Mouse (Mus musculus): Measurements from ENCODE around the gene Olfr1048. TPM values are rescaled to one million over a fixed set of nuclear protein-coding genes. Genes with fewer than 3 reads are reported as not detected.
"Not testable (repeated sequence)": the region's sequence is repeated elsewhere in the genome, so short reads cannot be mapped to it uniquely, and the experiment has no call there.

Olfr1048 gene
- total RNA-seq (2021) (not detected), polyA plus RNA-seq (2012; rRNA removed) (not detected in 2 replicates)
- long read RNA-seq = 0 reads

GRCm38 (mm10) chr2:86240189-86240588 lies at the start of gene Olfr1048:
Gene Olfr1048, minus strand, starts transcription at chr2:86240289.
- DNase-seq = no peak

- not testable (repeated sequence) for DNase-seq
Observed at GRCm38 (mm10) chr2:86278988-86279387, 38.9 kb upstream of the Olfr1048 start, which contains the start of gene Olfr1051. Gene Olfr1051, minus strand, starts transcription at chr2:86279088.

GRCm38 (mm10) chr2:86258228-86258627 lies 18.1 kb upstream of the Olfr1048 start, which contains the start of gene Olfr1049:
Gene Olfr1049, minus strand, starts transcription at chr2:86258328.
- not testable (repeated sequence) for DNase-seq

- no peak for DNase-seq
Observed at GRCm38 (mm10) chr2:86231301-86231700, 8.8 kb downstream of the Olfr1048 start, which contains the start of gene Olfr1047. Gene Olfr1047, minus strand, starts transcription at chr2:86231401.

- DNase-seq = no peak
Observed at GRCm38 (mm10) chr2:86219214-86219613, 20.9 kb downstream of the Olfr1048 start, which contains the start of gene Olfr1046. Gene Olfr1046, minus strand, starts transcription at chr2:86219314.

GRCm38 (mm10) chr2:86202909-86203308 lies 37.2 kb downstream of the Olfr1048 start, which contains the start of gene Olfr1045:
Gene Olfr1045, minus strand, starts transcription at chr2:86203009.
- DNase-seq = no peak

GRCm38 (mm10) chr2:86195863-86196262 lies 44.2 kb downstream of the Olfr1048 start:
- no peak for DNase-seq

GRCm38 (mm10) chr2:86185583-86185982 lies 54.5 kb downstream of the Olfr1048 start, which contains the start of gene Olfr52:
Gene Olfr52, minus strand, starts transcription at chr2:86185683.
- DNase-seq = no peak

Other genes with a start within 250 kb of the Olfr1048 start
- gene Olfr1031, start 250.0 kb downstream of the Olfr1048 start, total RNA-seq (2021) = not detected
- not detected in 2 replicates for gene Olfr1031, start 250.0 kb downstream of the Olfr1048 start, polyA plus RNA-seq (2012; rRNA removed)
- gene Olfr1032, start 234.7 kb downstream of the Olfr1048 start, total RNA-seq (2021) = not detected
- gene Olfr1032, start 234.7 kb downstream of the Olfr1048 start, polyA plus RNA-seq (2012; rRNA removed) = not detected in 2 replicates
- 1 to 10 TPM; 3.4 to 4.4 TPM for gene Olfr1033, start 219.7 kb downstream of the Olfr1048 start, total RNA-seq (2021)
- 0.19 and 0.42 TPM in 2 replicates for gene Olfr1033, start 219.7 kb downstream of the Olfr1048 start, polyA plus RNA-seq (2012; rRNA removed)
- under 1 TPM; 0.10 to 0.52 TPM for gene Olfr1034, start 194.4 kb downstream of the Olfr1048 start, total RNA-seq (2021)
- gene Olfr1034, start 194.4 kb downstream of the Olfr1048 start, polyA plus RNA-seq (2012; rRNA removed) = 0.07 TPM in 2 replicates
- not detected for gene Olfr1036, start 166.3 kb downstream of the Olfr1048 start, total RNA-seq (2021)
- not detected in 2 replicates for gene Olfr1036, start 166.3 kb downstream of the Olfr1048 start, polyA plus RNA-seq (2012; rRNA removed)
- gene Olfr1037, start 152.9 kb downstream of the Olfr1048 start, total RNA-seq (2021) = not detected
- gene Olfr1037, start 152.9 kb downstream of the Olfr1048 start, polyA plus RNA-seq (2012; rRNA removed) = not detected in 2 replicates
- gene Olfr1039, start 104.4 kb downstream of the Olfr1048 start, total RNA-seq (2021) = not detected
- gene Olfr1039, start 104.4 kb downstream of the Olfr1048 start, polyA plus RNA-seq (2012; rRNA removed) = not detected in 2 replicates
- gene Olfr1040, start 93.6 kb downstream of the Olfr1048 start, total RNA-seq (2021) = not detected
- not detected in 2 replicates for gene Olfr1040, start 93.6 kb downstream of the Olfr1048 start, polyA plus RNA-seq (2012; rRNA removed)
- gene Olfr1042, start 78.5 kb downstream of the Olfr1048 start, total RNA-seq (2021) = not detected
- gene Olfr1042, start 78.5 kb downstream of the Olfr1048 start, polyA plus RNA-seq (2012; rRNA removed) = not detected in 2 replicates
- not detected for gene Olfr1043, start 72.8 kb downstream of the Olfr1048 start, total RNA-seq (2021)
- gene Olfr1043, start 72.8 kb downstream of the Olfr1048 start, polyA plus RNA-seq (2012; rRNA removed) = not detected in 2 replicates
- not detected for gene Olfr1044, start 62.5 kb downstream of the Olfr1048 start, total RNA-seq (2021)
- not detected in 2 replicates for gene Olfr1044, start 62.5 kb downstream of the Olfr1048 start, polyA plus RNA-seq (2012; rRNA removed)
- not detected for gene Olfr52, start 54.6 kb downstream of the Olfr1048 start, total RNA-seq (2021)
- gene Olfr52, start 54.6 kb downstream of the Olfr1048 start, polyA plus RNA-seq (2012; rRNA removed) = not detected in 2 replicates
- not detected for gene Olfr1045, start 37.3 kb downstream of the Olfr1048 start, total RNA-seq (2021)
- not detected in 2 replicates for gene Olfr1045, start 37.3 kb downstream of the Olfr1048 start, polyA plus RNA-seq (2012; rRNA removed)
- gene Olfr1046, start 21.0 kb downstream of the Olfr1048 start, total RNA-seq (2021) = not detected
- not detected in 2 replicates for gene Olfr1046, start 21.0 kb downstream of the Olfr1048 start, polyA plus RNA-seq (2012; rRNA removed)
- gene Olfr1047, start 8.9 kb downstream of the Olfr1048 start, total RNA-seq (2021) = not detected
- gene Olfr1047, start 8.9 kb downstream of the Olfr1048 start, polyA plus RNA-seq (2012; rRNA removed) = not detected in 2 replicates
- not detected for gene Olfr1049, start 18.0 kb upstream of the Olfr1048 start, total RNA-seq (2021)
- not detected in 2 replicates for gene Olfr1049, start 18.0 kb upstream of the Olfr1048 start, polyA plus RNA-seq (2012; rRNA removed)
- not detected for gene Olfr1051, start 38.8 kb upstream of the Olfr1048 start, total RNA-seq (2021)
- not detected in 2 replicates for gene Olfr1051, start 38.8 kb upstream of the Olfr1048 start, polyA plus RNA-seq (2012; rRNA removed)
- not detected for gene Olfr1052, start 52.2 kb upstream of the Olfr1048 start, total RNA-seq (2021)
- gene Olfr1052, start 52.2 kb upstream of the Olfr1048 start, polyA plus RNA-seq (2012; rRNA removed) = not detected in 2 replicates
- not detected for gene Olfr1053, start 75.0 kb upstream of the Olfr1048 start, total RNA-seq (2021)
- gene Olfr1053, start 75.0 kb upstream of the Olfr1048 start, polyA plus RNA-seq (2012; rRNA removed) = not detected in 2 replicates
- not detected for gene Olfr1054, start 95.1 kb upstream of the Olfr1048 start, total RNA-seq (2021)
- not detected in 2 replicates for gene Olfr1054, start 95.1 kb upstream of the Olfr1048 start, polyA plus RNA-seq (2012; rRNA removed)
- not detected for gene Olfr1055, start 110.0 kb upstream of the Olfr1048 start, total RNA-seq (2021)
- not detected in 2 replicates for gene Olfr1055, start 110.0 kb upstream of the Olfr1048 start, polyA plus RNA-seq (2012; rRNA removed)
- not detected for gene Olfr1056, start 122.2 kb upstream of the Olfr1048 start, total RNA-seq (2021)
- gene Olfr1056, start 122.2 kb upstream of the Olfr1048 start, polyA plus RNA-seq (2012; rRNA removed) = not detected in 2 replicates
- gene Olfr1057, start 138.1 kb upstream of the Olfr1048 start, total RNA-seq (2021) = not detected
- gene Olfr1057, start 138.1 kb upstream of the Olfr1048 start, polyA plus RNA-seq (2012; rRNA removed) = not detected in 2 replicates
- gene Olfr1058, start 148.3 kb upstream of the Olfr1048 start, total RNA-seq (2021) = not detected
- not detected in 2 replicates for gene Olfr1058, start 148.3 kb upstream of the Olfr1048 start, polyA plus RNA-seq (2012; rRNA removed)
- not detected for gene Olfr1061, start 173.8 kb upstream of the Olfr1048 start, total RNA-seq (2021)
- gene Olfr1061, start 173.8 kb upstream of the Olfr1048 start, polyA plus RNA-seq (2012; rRNA removed) = not detected in 2 replicates
- gene Olfr1062, start 186.5 kb upstream of the Olfr1048 start, total RNA-seq (2021) = not detected
- not detected in 2 replicates for gene Olfr1062, start 186.5 kb upstream of the Olfr1048 start, polyA plus RNA-seq (2012; rRNA removed)
- gene Olfr1065, start 210.3 kb upstream of the Olfr1048 start, total RNA-seq (2021) = not detected
- gene Olfr1065, start 210.3 kb upstream of the Olfr1048 start, polyA plus RNA-seq (2012; rRNA removed) = not detected in 2 replicates
- not detected for gene Olfr1066, start 216.0 kb upstream of the Olfr1048 start, total RNA-seq (2021)
- not detected in 2 replicates for gene Olfr1066, start 216.0 kb upstream of the Olfr1048 start, polyA plus RNA-seq (2012; rRNA removed)
- not detected for gene Olfr228, start 247.1 kb upstream of the Olfr1048 start, total RNA-seq (2021)
- not detected in 2 replicates for gene Olfr228, start 247.1 kb upstream of the Olfr1048 start, polyA plus RNA-seq (2012; rRNA removed)